Mouse (Mus musculus) ES-Bruce4 (cell line): Measurements from ENCODE around the gene Rab11fip5.

Source experiments
- CTCF ChIP-seq: IDR thresholded peaks from one replicate; pipeline ENCODE4 v1.8.1; 2011; ENCODE audit warnings: low read depth, low read length
- EP300 ChIP-seq: IDR thresholded peaks from 2 replicates; pipeline ENCODE4 v1.6.1; 2011; ENCODE audit warnings: low read depth, low read length; ENCODE audit not compliant: insufficient read depth
- POLR2A ChIP-seq: IDR thresholded peaks from one replicate; pipeline ENCODE4 v1.8.1; 2011; ENCODE audit warnings: low read length; ENCODE audit not compliant: insufficient read depth

DNA sequence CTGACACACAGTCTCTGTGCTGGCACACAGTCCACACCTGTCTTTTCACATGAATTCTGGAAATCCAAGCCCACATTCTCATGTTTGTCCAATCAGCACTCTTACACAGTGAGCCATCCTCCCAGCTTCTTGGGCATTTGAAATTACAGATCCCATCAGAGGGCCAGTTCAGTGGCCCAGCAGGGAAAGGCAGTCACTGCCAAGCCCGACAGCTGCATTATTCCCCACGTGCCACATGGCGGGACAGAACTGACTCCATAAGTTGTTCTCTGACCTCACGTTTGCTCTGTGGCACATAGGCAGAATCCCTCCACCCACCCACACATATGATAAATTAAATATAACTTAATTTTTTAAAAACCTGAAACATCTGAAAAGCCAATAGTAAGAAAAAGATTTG is 66.5 kb downstream of the Rab11fip5 start:
- TF ChIP-seq EP300 = no peak
- TF ChIP-seq POLR2A = no peak
- TF ChIP-seq CTCF = no peak
